Mouse (Mus musculus): ENCODE results near the gene Sfxn2. TPM values are rescaled to one million over a fixed set of nuclear protein-coding genes. Genes with fewer than 3 reads are reported as not detected.

Gene Sfxn2
- polyA plus RNA-seq, 1 experiment from 2014 or later: 13.7 TPM

GRCm38 (mm10) chr19:46642136-46642753 is 69.1 kb downstream of the Sfxn2 start:
- Histone ChIP-seq H3K4me2 (replicated peaks) (no peak overlapping the region), H3K4me3 (no peak overlapping the region), H3K9ac (replicated peaks) (no peak overlapping the region), H3K27me3 (no peaks in the 10 kb centered on the region), H3K4me1 (peaks cover 54% of the 10 kb centered on the region), H3K36me3 (no peaks in the 10 kb centered on the region), H3K27ac (replicated peaks) (peak overlapping the region; percentile 58), H3K9me3 (no peaks in the 10 kb centered on the region)
- no peak for ATAC-seq (replicated peaks)
- WGBS: 66% methylated on average over 22 of the region's 22 CpGs

GRCm38 (mm10) chr19:46643236-46643635 is 70.1 kb downstream of the Sfxn2 start:
- no peak overlapping the region; the same call in 1 of the 2 replicates for H3K27ac ChIP-seq (replicated peaks)
- 72% methylated on average over 5 of the region's 5 CpGs for WGBS

GRCm38 (mm10) chr19:46644343-46644792 is 71.2 kb downstream of the Sfxn2 start:
- Histone ChIP-seq H3K36me3 (no peaks in the 10 kb centered on the region; the same call in 1 of the 2 replicates), H3K27me3 (no peaks in the 10 kb centered on the region), H3K4me1 (peaks cover 54% of the 10 kb centered on the region), H3K9ac (replicated peaks) (no peak overlapping the region), H3K9me3 (no peaks in the 10 kb centered on the region), H3K27ac (replicated peaks) (peak overlapping the region; percentile 53), H3K4me2 (replicated peaks) (no peak overlapping the region), H3K4me3 (no peak overlapping the region)
- no peak for ATAC-seq (replicated peaks)
- WGBS: 72% methylated on average over 10 of the region's 10 CpGs

More at GRCm38 (mm10) chr19:46643236-46643635, 70.1 kb downstream of the Sfxn2 start:
- Histone ChIP-seq H3K4me1 (peaks cover 54% of the 10 kb centered on the region), H3K4me2 (replicated peaks) (no peak overlapping the region), H3K27me3 (no peaks in the 10 kb centered on the region), H3K36me3 (no peaks in the 10 kb centered on the region), H3K9ac (replicated peaks) (no peak overlapping the region), H3K9me3 (no peaks in the 10 kb centered on the region), H3K4me3 (no peak overlapping the region)
- ATAC-seq (replicated peaks): no peak

- no peak overlapping the region for H3K9ac ChIP-seq (replicated peaks)
- no peak overlapping the region for H3K4me2 ChIP-seq (replicated peaks)
- H3K9me3 ChIP-seq: no peaks in the 10 kb centered on the region
- H3K4me3 ChIP-seq: no peak overlapping the region
- no peaks in the 10 kb centered on the region; the same call in 1 of the 2 replicates for H3K36me3 ChIP-seq
- peak overlapping the region; percentile 53 for H3K27ac ChIP-seq (replicated peaks)
- H3K27me3 ChIP-seq: no peaks in the 10 kb centered on the region
- H3K4me1 ChIP-seq: peaks cover 54% of the 10 kb centered on the region
- ATAC-seq (replicated peaks): no peak; the same call in 1 of the 2 replicates
- WGBS: 27% methylated on average over 12 of the region's 12 CpGs
Measured at GRCm38 (mm10) chr19:46644793-46645602, 71.8 kb downstream of the Sfxn2 start.

- WGBS: 64% methylated on average over 12 of the region's 12 CpGs
- Histone ChIP-seq H3K4me2 (replicated peaks) (no peak overlapping the region), H3K27ac (replicated peaks) (peak overlapping the region; percentile 53), H3K36me3 (no peaks in the 10 kb centered on the region; the same call in 1 of the 2 replicates), H3K27me3 (no peaks in the 10 kb centered on the region), H3K4me1 (peaks cover 51% of the 10 kb centered on the region), H3K9ac (replicated peaks) (no peak overlapping the region), H3K9me3 (no peaks in the 10 kb centered on the region), H3K4me3 (no peak overlapping the region)
- no peak for ATAC-seq (replicated peaks)
Measured at GRCm38 (mm10) chr19:46646041-46646481, 72.9 kb downstream of the Sfxn2 start.

GRCm38 (mm10) chr19:46647254-46647653 is 74.1 kb downstream of the Sfxn2 start:
- Histone ChIP-seq H3K9me3 (no peaks in the 10 kb centered on the region), H3K4me1 (peaks cover 39% of the 10 kb centered on the region), H3K27me3 (no peaks in the 10 kb centered on the region), H3K36me3 (peaks cover under 1% of the 10 kb centered on the region; the same call in 1 of the 2 replicates), H3K9ac (replicated peaks) (no peak overlapping the region), H3K4me2 (replicated peaks) (no peak overlapping the region), H3K4me3 (no peak overlapping the region), H3K27ac (replicated peaks) (no peak overlapping the region)
- WGBS: 78% methylated on average over 3 of the region's 3 CpGs
- no peak for ATAC-seq (replicated peaks)

Other genes starting within 250 kb of the Sfxn2 start
- gene Psd, start 246.2 kb upstream of the Sfxn2 start, polyA plus RNA-seq (2015; fragmentation: Nextera tagmentation; extraction: Ambion mirVana): 78.2 and 79.9 TPM in 2 replicates
- gene Fbxl15, start 245.2 kb upstream of the Sfxn2 start, polyA plus RNA-seq (2015; fragmentation: Nextera tagmentation; extraction: Ambion mirVana): 37.5 and 40.2 TPM in 2 replicates
- gene Cuedc2, start 234.7 kb upstream of the Sfxn2 start, polyA plus RNA-seq (2015; fragmentation: Nextera tagmentation; extraction: Ambion mirVana): 351 and 362 TPM in 2 replicates
- 8.7 and 9.3 TPM in 2 replicates for gene Mfsd13a, start 232.2 kb upstream of the Sfxn2 start, polyA plus RNA-seq (2015; fragmentation: Nextera tagmentation; extraction: Ambion mirVana)
- gene 2310034G01Rik, start 223.1 kb upstream of the Sfxn2 start, polyA plus RNA-seq (2015; fragmentation: Nextera tagmentation; extraction: Ambion mirVana): 2.5 and 2.6 TPM in 2 replicates
- gene Actr1a, start 177.6 kb upstream of the Sfxn2 start, polyA plus RNA-seq (2015; fragmentation: Nextera tagmentation; extraction: Ambion mirVana): 374 and 380 TPM in 2 replicates
- gene Sufu, start 176.5 kb upstream of the Sfxn2 start, polyA plus RNA-seq (2015; fragmentation: Nextera tagmentation; extraction: Ambion mirVana): 28.9 and 30.5 TPM in 2 replicates
- gene Trim8, start 71.7 kb upstream of the Sfxn2 start, polyA plus RNA-seq (2015; fragmentation: Nextera tagmentation; extraction: Ambion mirVana): 28.0 and 29.4 TPM in 2 replicates
- 238 and 241 TPM in 2 replicates for gene Arl3, start 167 bp upstream of the Sfxn2 start, polyA plus RNA-seq (2015; fragmentation: Nextera tagmentation; extraction: Ambion mirVana)
- 39.7 and 41.7 TPM in 2 replicates for gene Wbp1l, start 25.7 kb downstream of the Sfxn2 start, polyA plus RNA-seq (2015; fragmentation: Nextera tagmentation; extraction: Ambion mirVana)
- not detected in 2 replicates for gene Cyp17a1, start 99.8 kb downstream of the Sfxn2 start, polyA plus RNA-seq (2015; fragmentation: Nextera tagmentation; extraction: Ambion mirVana)
- gene Borcs7, start 116.5 kb downstream of the Sfxn2 start, polyA plus RNA-seq (2015; fragmentation: Nextera tagmentation; extraction: Ambion mirVana): 13.9 and 14.4 TPM in 2 replicates
- 14.8 and 18.6 TPM in 2 replicates for gene As3mt, start 134.1 kb downstream of the Sfxn2 start, polyA plus RNA-seq (2015; fragmentation: Nextera tagmentation; extraction: Ambion mirVana)
- 3.7 and 4.1 TPM in 2 replicates for gene Cnnm2, start 188.2 kb downstream of the Sfxn2 start, polyA plus RNA-seq (2015; fragmentation: Nextera tagmentation; extraction: Ambion mirVana)